Mouse (Mus musculus) G1E (cell line): ENCODE data around the gene Hspbap1.

Source experiments
- GATA1 ChIP-seq: IDR thresholded peaks from 2 replicates; pipeline ENCODE4 v1.6.1; 2012; ENCODE audit warnings: borderline replicate concordance, low read length, inconsistent platforms, mixed read lengths
- POLR2AphosphoS5 ChIP-seq: IDR thresholded peaks from 2 replicates; pipeline ENCODE4 v1.6.1; 2012; ENCODE audit warnings: low read depth, low read length, inconsistent platforms; ENCODE audit not compliant: insufficient replicate concordance

DNA sequence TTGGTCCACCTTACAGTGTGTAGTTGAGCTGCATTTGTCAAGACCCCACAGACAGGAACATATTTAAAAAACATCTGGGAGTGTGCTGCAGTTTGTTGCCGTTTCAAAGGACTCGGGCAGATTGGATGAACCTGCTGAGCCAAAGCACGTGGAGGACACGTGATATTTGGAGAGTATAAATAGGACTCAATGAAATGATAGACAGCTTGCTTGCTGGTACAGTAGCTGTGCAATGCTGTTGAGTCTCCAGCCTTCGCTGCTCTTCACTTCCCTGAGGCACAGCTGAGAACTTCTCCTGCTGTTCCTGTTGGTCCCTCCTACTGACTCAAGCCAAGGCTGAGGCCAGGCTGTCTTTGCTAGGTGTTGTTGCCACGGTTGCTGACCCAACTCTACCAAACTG is 29.2 kb upstream of the Hspbap1 start:
- TF ChIP-seq GATA1: no peak
- no peak for TF ChIP-seq POLR2AphosphoS5
